Mouse (Mus musculus): ENCODE results near the gene Ap4b1.
"Not testable (repeated sequence)": the region's sequence is repeated elsewhere in the genome, so short reads cannot be mapped to it uniquely, and the experiment has no call there.

- not testable (repeated sequence) for TF ChIP-seq CTCF (IDR thresholded peaks at IDR 0.05; ENCODE audit: control insufficient read depth, insufficient read depth, insufficient replicate concordance, low read depth, low read length); POLR2A (IDR thresholded peaks at IDR 0.05; ENCODE audit: control insufficient read depth, low read depth, low read length)
Measured at GRCm38 (mm10) chr3:103840195-103840594, 30.9 kb downstream of the Ap4b1 start.

Data from testis, adult 2 months (tissue).